Mouse (Mus musculus): ENCODE measurements around the gene Fsip1. TPM values are rescaled to one million over a fixed set of nuclear protein-coding genes. Genes with fewer than 3 reads are reported as not detected.

The Fsip1 gene
- total RNA-seq, 1 experiment from 2014 or later: 0.94 TPM

- no peak for DNase-seq
These were observed 132.3 kb downstream of the Fsip1 start for GRCm38 (mm10) chr2:118124437-118124836.

GRCm38 (mm10) chr2:118123743-118124142, 133.0 kb downstream of the Fsip1 start:
- DNase-seq: no peak

GRCm38 (mm10) chr2:118122291-118122690, 134.5 kb downstream of the Fsip1 start:
- no peak for DNase-seq

- no peak for DNase-seq
These were observed 136.0 kb downstream of the Fsip1 start for GRCm38 (mm10) chr2:118120751-118121150.

GRCm38 (mm10) chr2:118120095-118120494, 136.7 kb downstream of the Fsip1 start:
- no peak for DNase-seq

GRCm38 (mm10) chr2:118119684-118120083, 137.1 kb downstream of the Fsip1 start:
- no peak for DNase-seq

- no peak for DNase-seq
These were observed 138.3 kb downstream of the Fsip1 start for GRCm38 (mm10) chr2:118118515-118118914.

GRCm38 (mm10) chr2:118118045-118118444, 138.7 kb downstream of the Fsip1 start:
- no peak for DNase-seq

- no peak for DNase-seq
These were observed 139.4 kb downstream of the Fsip1 start for GRCm38 (mm10) chr2:118117401-118117800.

- DNase-seq: no peak
These were observed 139.9 kb downstream of the Fsip1 start for GRCm38 (mm10) chr2:118116754-118117290.

- no peak for DNase-seq
These were observed 140.6 kb downstream of the Fsip1 start for GRCm38 (mm10) chr2:118116180-118116579.

GRCm38 (mm10) chr2:118115647-118116046, 141.1 kb downstream of the Fsip1 start:
- DNase-seq: no peak

GRCm38 (mm10) chr2:118114671-118115070, 142.1 kb downstream of the Fsip1 start:
- DNase-seq: no peak

GRCm38 (mm10) chr2:118113808-118114524, 142.8 kb downstream of the Fsip1 start:
- DNase-seq: no peak

GRCm38 (mm10) chr2:118112846-118113479, 143.8 kb downstream of the Fsip1 start:
- DNase-seq: no peak

GRCm38 (mm10) chr2:118112438-118112837, 144.3 kb downstream of the Fsip1 start:
- DNase-seq: no peak

GRCm38 (mm10) chr2:118111488-118112131, 145.2 kb downstream of the Fsip1 start, which contains the start of gene Thbs1:
Gene Thbs1, plus strand, starts transcription at chr2:118111876.
- peak; percentile 66 for DNase-seq

- DNase-seq: peak; percentile 85
These were observed 145.7 kb downstream of the Fsip1 start for GRCm38 (mm10) chr2:118111116-118111487.

- peak; percentile 58 for DNase-seq
These were observed 146.4 kb downstream of the Fsip1 start for GRCm38 (mm10) chr2:118110225-118110915.

- DNase-seq: no peak
These were observed 154.6 kb downstream of the Fsip1 start for GRCm38 (mm10) chr2:118102169-118102568.

GRCm38 (mm10) chr2:118099104-118099503, 157.7 kb downstream of the Fsip1 start:
- DNase-seq: no peak

- no peak for DNase-seq
These were observed 165.5 kb downstream of the Fsip1 start for GRCm38 (mm10) chr2:118091226-118091625.

Data from adrenal gland, postnatal 25 days (tissue).